Mouse (Mus musculus) hindbrain, embryonic 14.5 days (tissue): ENCODE measurements around the gene Robo2. TPM values are rescaled to one million over a fixed set of nuclear protein-coding genes. Genes with fewer than 3 reads are reported as not detected.

Source experiments
- ATAC-seq: fragments of 200-750 bp; cut with Nextera tagmentation; 2 replicates; pipeline ENCODE4 v1.8.0; 2017; ENCODE audit warnings: moderate number of reproducible peaks, mild to moderate bottlenecking, moderate TSS enrichment, moderate library complexity; ENCODE audit not compliant: low FRiP score
- DNase-seq: peaks from one replicate; pipeline ENCODE4 v3.0.0-alpha.2; 2015; ENCODE audit warnings: low spot score
- H3K27ac ChIP-seq: fragments of 300-500 bp; sonication (generic); 2 replicates; pipeline ENCODE4 v1.5.1; 2014; ENCODE audit warnings: mild to moderate bottlenecking, moderate library complexity
- H3K27me3 ChIP-seq: fragments of 300-500 bp; sonication (generic); 2 replicates; pipeline ENCODE4 v1.6.1; 2014; ENCODE audit warnings: mild to moderate bottlenecking, low read length, mixed read lengths; ENCODE audit not compliant: control insufficient read depth, insufficient read depth
- H3K36me3 ChIP-seq: fragments of 300-500 bp; sonication (generic); replicated peaks from 2 replicates; pipeline ENCODE4 v1.6.1; 2014; ENCODE audit not compliant: control insufficient read depth, insufficient read depth
- H3K4me1 ChIP-seq: fragments of 300-500 bp; sonication (generic); replicated peaks from 2 replicates; pipeline ENCODE4 v1.6.1; 2014; ENCODE audit warnings: antibody characterized with exemption, low read length, mixed read lengths; ENCODE audit not compliant: control insufficient read depth, insufficient read depth
- H3K4me2 ChIP-seq: fragments of 300-500 bp; sonication (generic); replicated peaks from 2 replicates; pipeline ENCODE4 v1.6.1; 2014; ENCODE audit warnings: mild to moderate bottlenecking, moderate library complexity
- H3K4me3 ChIP-seq: fragments of 300-500 bp; sonication (generic); replicated peaks from 2 replicates; pipeline ENCODE4 v1.5.1; 2014; ENCODE audit warnings: mild to moderate bottlenecking, low read length
- H3K9ac ChIP-seq: fragments of 300-500 bp; sonication (generic); 2 replicates; pipeline ENCODE4 v1.6.1; 2014
- H3K9me3 ChIP-seq: fragments of 300-500 bp; sonication (generic); 2 replicates; pipeline ENCODE4 v1.6.1; 2016; ENCODE audit warnings: low read length; ENCODE audit not compliant: control insufficient read depth
- WGBS: fragments of 180-500 bp; shearing (Covaris S2); extraction: QIAGEN DNeasy Blood & Tissue Kit; methylation state at CpG from one replicate; pipeline ENCODE4 v1.1.7; 2014; 5-methylcytosine and 5-hydroxymethylcytosine counted together
- polyA plus RNA-seq: library from polyadenylated mRNA; unstranded; fragments of >200 nt; fragmentation: Nextera tagmentation; extraction: Ambion mirVana; gene quantifications from 2 replicates; pipeline ENCODE4 v1.2.1, GENCODE M21; 2014

Gene Robo2
- polyA plus RNA-seq, 1 experiment from 2014 or later: 121 TPM

DNA sequence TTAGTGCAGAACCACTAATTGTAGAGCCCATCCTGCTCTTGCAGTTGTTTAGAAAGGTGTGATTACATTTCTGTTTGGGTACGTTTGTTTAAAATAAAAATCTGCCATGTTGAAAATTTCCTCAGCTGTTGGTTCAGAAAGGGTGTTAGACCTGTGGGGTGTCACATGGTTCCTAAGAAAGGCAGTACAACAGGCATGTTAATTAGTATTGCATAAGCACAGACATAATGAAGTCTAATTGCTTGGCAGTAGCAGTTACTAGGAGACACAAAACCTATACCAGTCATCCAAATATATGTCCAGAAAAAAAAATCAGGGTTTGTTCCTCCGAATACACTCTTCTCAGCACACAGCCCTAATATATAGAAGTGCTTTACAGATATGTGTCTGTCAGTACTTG, 220.0 kb downstream of the Robo2 start:
- DNase-seq (no peak), ATAC-seq (no peak)
- Histone ChIP-seq H3K27me3 (no peaks in the 10 kb centered on the region), H3K36me3 (no peaks in the 10 kb centered on the region), H3K4me3 (no peak overlapping the region), H3K27ac (no peak overlapping the region), H3K9ac (no peak overlapping the region), H3K4me2 (no peak overlapping the region), H3K4me1 (peaks cover 13% of the 10 kb centered on the region), H3K9me3 (no peaks in the 10 kb centered on the region)
- 62% methylated on average over 2 of the region's 2 CpGs for WGBS

DNA sequence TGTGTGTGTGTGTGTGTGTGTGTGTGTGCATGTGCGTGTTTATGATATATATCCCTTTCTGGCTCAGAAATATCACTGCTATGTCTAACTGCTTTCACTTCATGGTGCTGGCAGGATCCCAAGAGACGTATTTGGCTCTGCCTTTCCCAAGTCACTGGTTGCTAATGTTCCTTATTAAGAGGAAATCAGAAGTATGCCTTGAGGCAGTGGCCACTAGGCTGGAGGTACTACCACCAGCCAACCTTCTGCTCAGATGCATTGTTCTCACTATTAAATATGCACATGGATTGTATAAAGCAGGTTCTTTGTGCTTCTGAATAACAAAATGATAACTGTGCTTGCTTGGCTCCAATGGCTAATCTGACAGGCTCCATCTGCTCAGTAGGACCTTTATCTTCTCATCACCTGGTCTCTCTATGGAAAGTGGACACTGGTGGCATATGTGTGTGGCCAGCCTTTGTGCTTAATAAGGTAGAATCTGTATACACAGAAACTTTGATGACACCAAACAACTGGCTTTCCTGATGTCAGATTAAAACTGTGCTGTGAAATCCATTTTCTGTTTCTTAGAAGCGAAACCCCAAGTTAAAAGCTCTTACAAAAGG, 229.0 kb downstream of the Robo2 start:
- peak overlapping the region; percentile 56 for H3K27ac ChIP-seq
- peaks cover 14% of the 10 kb centered on the region for H3K4me1 ChIP-seq
- H3K9me3 ChIP-seq: no peaks in the 10 kb centered on the region
- no peaks in the 10 kb centered on the region for H3K36me3 ChIP-seq
- ATAC-seq: peak; percentile 27; the same call in 1 of the 2 replicates
- 64% methylated on average over 3 of the region's 3 CpGs for WGBS
- DNase-seq: no peak
- no peak overlapping the region for H3K9ac ChIP-seq
- H3K4me2 ChIP-seq: no peak overlapping the region
- H3K27me3 ChIP-seq: no peaks in the 10 kb centered on the region
- no peak overlapping the region for H3K4me3 ChIP-seq

DNA sequence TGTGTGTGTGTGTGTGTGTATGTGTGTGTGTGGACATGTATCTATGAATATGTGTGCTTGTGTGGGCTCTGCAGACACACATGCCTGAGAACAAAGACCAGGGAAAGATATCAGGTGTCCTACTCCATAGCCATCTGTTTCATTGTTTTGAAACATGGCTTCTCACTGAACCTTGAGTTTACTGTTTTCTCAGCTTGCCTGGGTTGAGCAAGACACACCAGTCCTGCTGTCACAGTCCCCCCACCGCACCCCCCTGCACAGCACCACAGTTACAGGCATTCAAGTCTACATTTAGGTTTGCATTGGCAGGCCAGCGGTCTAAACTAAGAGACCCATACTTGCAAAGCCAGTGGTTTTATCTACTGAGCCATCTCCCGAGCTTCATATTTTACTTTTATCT, 239.0 kb downstream of the Robo2 start:
- Histone ChIP-seq H3K4me1 (no peaks in the 10 kb centered on the region), H3K36me3 (no peaks in the 10 kb centered on the region), H3K4me2 (no peak overlapping the region), H3K9me3 (no peaks in the 10 kb centered on the region), H3K27ac (no peak overlapping the region), H3K27me3 (no peaks in the 10 kb centered on the region), H3K9ac (no peak overlapping the region), H3K4me3 (no peak overlapping the region)
- 83% methylated on average over 3 of the region's 3 CpGs for WGBS
- ATAC-seq (no peak), DNase-seq (no peak)

DNA sequence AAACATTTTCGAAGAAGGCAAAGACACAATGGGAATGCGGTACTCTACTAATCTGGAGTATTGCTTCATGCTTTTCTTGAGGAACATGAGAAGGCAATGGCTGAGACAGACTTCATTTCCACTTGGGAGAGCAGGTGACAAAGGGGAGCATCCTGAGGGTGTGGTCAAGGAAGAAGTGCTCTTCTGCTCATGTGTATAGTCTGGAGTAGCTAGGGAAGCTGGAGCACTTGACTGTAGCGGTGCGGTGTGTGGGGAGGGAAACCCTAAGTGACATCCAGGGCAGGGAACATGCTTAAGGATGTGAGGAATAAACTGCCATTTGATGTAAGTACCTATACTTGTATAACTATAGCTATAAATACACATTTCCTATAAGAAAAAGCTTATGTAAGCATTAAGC, 242.0 kb downstream of the Robo2 start:
- Histone ChIP-seq H3K27ac (no peak overlapping the region), H3K4me2 (no peak overlapping the region), H3K9ac (no peak overlapping the region), H3K36me3 (no peaks in the 10 kb centered on the region), H3K4me3 (no peak overlapping the region), H3K9me3 (no peaks in the 10 kb centered on the region), H3K27me3 (no peaks in the 10 kb centered on the region), H3K4me1 (no peaks in the 10 kb centered on the region)
- DNase-seq (no peak), ATAC-seq (no peak)
- WGBS: 95% methylated on average over 4 of the region's 4 CpGs

DNA sequence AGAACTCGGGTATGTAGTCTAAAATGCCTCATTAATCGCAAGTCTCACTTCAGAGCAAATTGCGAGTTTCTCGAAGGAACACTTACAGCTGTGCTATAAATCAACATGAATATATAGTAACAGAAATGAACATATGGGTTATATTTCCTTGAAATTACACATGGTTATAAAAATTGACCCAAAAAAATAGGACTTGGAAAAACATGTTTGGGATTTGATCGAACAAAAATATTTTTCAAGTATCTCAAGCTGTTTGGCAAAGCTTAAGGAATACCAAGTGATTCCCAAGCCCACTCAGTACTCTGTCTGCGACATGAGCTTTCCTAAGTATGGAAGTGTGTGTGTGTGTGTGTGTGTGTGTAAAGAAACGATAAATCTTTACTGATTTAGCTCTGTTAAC, 242.5 kb downstream of the Robo2 start:
- ATAC-seq: no peak
- DNase-seq: no peak
- Histone ChIP-seq H3K27me3 (no peaks in the 10 kb centered on the region), H3K27ac (no peak overlapping the region), H3K4me3 (no peak overlapping the region), H3K36me3 (no peaks in the 10 kb centered on the region), H3K9me3 (no peaks in the 10 kb centered on the region), H3K4me1 (no peaks in the 10 kb centered on the region), H3K4me2 (no peak overlapping the region), H3K9ac (no peak overlapping the region)
- 85% methylated on average over 7 of the region's 7 CpGs for WGBS

DNA sequence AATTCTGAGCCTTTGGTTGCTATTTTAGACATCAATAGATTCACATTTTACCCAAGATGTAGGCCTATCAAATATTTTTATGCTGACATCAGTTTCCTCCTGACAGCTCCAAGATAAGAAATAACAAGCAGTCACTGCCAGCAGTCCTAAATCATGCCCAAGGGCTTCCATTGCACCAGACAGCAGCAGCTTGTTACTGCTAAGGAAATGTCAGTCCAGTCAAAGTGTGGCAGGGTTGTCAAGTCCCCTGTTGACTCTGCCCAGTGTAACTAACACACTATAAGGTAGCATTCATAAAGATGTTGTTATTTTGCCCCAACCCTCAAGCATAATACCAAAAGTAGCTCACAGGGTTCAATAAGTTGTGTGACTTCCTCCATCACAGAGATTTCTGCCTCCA, 243.8 kb downstream of the Robo2 start:
- no peak for DNase-seq
- Histone ChIP-seq H3K4me2 (no peak overlapping the region), H3K9ac (no peak overlapping the region), H3K4me3 (no peak overlapping the region), H3K9me3 (no peaks in the 10 kb centered on the region), H3K4me1 (no peaks in the 10 kb centered on the region), H3K36me3 (no peaks in the 10 kb centered on the region), H3K27ac (no peak overlapping the region), H3K27me3 (no peaks in the 10 kb centered on the region)
- ATAC-seq: no peak

DNA sequence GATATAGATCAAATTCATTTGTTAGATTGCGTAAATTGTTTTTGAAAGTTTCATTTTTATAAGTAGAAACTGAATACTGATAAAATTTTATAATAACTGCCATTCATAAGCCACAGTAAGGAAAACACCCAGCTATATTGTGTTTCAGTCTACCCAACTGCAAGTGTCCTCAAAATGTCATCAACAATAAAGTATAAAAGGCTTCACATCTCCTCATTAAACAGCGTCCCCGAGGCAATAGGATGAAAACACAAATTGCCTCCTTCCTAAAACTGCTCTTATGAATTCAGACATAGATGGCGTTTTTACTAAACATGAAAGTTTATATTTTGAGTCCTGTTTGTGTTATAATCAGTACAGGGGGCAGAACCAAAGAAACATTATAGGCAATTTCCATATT, 249.6 kb downstream of the Robo2 start:
- WGBS: 84% methylated on average over 4 of the region's 4 CpGs
- no peak overlapping the region for H3K4me3 ChIP-seq
- ATAC-seq (no peak), DNase-seq (no peak)
- no peak overlapping the region for H3K9ac ChIP-seq
- no peaks in the 10 kb centered on the region for H3K27me3 ChIP-seq
- H3K27ac ChIP-seq: no peak overlapping the region
- no peak overlapping the region for H3K4me2 ChIP-seq
- H3K4me1 ChIP-seq: no peaks in the 10 kb centered on the region
- no peaks in the 10 kb centered on the region for H3K9me3 ChIP-seq
- H3K36me3 ChIP-seq: no peaks in the 10 kb centered on the region

DNA sequence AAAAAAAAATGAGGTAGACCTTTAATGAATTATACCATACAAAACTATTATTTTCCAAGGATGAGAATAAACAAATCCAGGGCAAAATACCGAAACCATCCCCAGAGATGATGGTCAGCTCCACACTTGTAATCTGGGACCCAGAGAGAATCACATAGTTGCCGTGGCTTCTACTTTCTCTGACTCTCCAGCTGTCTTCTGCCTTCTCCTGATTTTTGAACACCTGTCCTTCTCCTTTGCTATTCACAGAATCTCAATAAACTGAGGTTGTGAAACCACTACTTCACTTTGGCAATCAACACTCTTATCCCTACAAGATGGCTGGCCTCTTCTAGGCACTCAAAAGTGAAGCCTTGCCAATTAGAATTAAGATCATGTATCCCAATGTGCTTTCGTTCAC, 252.4 kb downstream of the Robo2 start:
- H3K4me1 ChIP-seq: no peaks in the 10 kb centered on the region
- H3K4me2 ChIP-seq: no peak overlapping the region
- H3K36me3 ChIP-seq: no peaks in the 10 kb centered on the region
- no peak overlapping the region for H3K27ac ChIP-seq
- no peak overlapping the region for H3K4me3 ChIP-seq
- DNase-seq: no peak
- 85% methylated on average over 3 of the region's 3 CpGs for WGBS
- no peak overlapping the region for H3K9ac ChIP-seq
- H3K27me3 ChIP-seq: no peaks in the 10 kb centered on the region
- no peaks in the 10 kb centered on the region for H3K9me3 ChIP-seq
- ATAC-seq: no peak

DNA sequence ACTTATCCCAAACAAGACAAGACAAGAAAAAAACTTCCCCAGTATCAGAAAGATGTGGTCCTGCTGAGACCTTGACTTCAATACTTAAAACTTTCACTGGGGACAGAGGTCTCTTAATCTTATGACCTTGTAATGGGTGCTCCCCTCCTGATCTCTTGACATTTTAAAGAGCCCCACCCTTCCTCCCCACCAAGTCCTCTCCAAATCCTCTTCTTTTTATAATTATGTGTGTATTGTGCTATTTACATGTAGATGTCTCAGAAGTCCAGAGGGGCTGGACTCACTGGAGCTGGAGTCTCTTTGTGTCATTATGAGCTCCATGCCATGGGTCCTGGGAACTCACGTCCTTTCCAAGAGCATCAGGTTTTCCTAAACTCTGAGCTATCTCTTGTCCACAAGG, 275.4 kb downstream of the Robo2 start:
- no peak for ATAC-seq
- Histone ChIP-seq H3K9ac (no peak overlapping the region), H3K4me2 (no peak overlapping the region), H3K36me3 (no peaks in the 10 kb centered on the region), H3K4me1 (peaks cover 5% of the 10 kb centered on the region), H3K9me3 (no peaks in the 10 kb centered on the region), H3K27ac (no peak overlapping the region), H3K27me3 (no peaks in the 10 kb centered on the region), H3K4me3 (no peak overlapping the region)
- no peak for DNase-seq
- 81% methylated on average over 1 of the region's 1 CpGs for WGBS

DNA sequence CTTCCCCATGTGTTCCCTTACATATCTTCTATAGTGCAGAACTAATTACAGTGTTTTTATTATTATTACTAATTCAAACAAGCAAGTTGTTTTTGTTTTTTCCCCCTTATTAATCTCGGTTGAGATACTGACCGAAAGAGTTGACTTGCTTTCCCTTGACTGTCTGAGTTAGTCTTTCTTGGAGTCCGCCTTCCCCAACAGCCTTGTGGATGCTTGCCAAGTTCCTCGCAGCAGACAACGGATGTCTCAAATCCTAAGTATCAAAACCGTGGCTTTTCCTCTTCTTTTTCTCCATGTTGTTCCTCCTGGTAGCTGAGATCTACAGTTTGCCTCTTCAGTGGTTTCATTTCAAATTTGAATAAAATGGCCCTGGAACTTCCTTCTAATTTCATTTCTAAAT, 278.8 kb downstream of the Robo2 start:
- no peaks in the 10 kb centered on the region for H3K27me3 ChIP-seq
- H3K27ac ChIP-seq: no peak overlapping the region
- H3K9me3 ChIP-seq: no peaks in the 10 kb centered on the region
- WGBS: 71% methylated on average over 6 of the region's 6 CpGs
- no peaks in the 10 kb centered on the region for H3K36me3 ChIP-seq
- DNase-seq (no peak), ATAC-seq (no peak)
- no peak overlapping the region for H3K4me2 ChIP-seq
- H3K9ac ChIP-seq: no peak overlapping the region
- peaks cover 5% of the 10 kb centered on the region for H3K4me1 ChIP-seq
- no peak overlapping the region for H3K4me3 ChIP-seq
